Mouse (Mus musculus) mesoderm, embryonic 11.5 days (tissue): Measurements from ENCODE around the gene Elk3.

ENCODE experiments used
- DNase-seq: peaks from one replicate; pipeline ENCODE4 v3.0.0-alpha.2; 2012; ENCODE audit warnings: low read depth, low spot score

Elk3 gene

GRCm38 (mm10) chr10:93269744-93270143 lies 41.2 kb downstream of the Elk3 start:
- DNase-seq, result no peak

GRCm38 (mm10) chr10:93268339-93268738 lies 42.6 kb downstream of the Elk3 start:
- no peak for DNase-seq

- no peak for DNase-seq
These were observed 43.4 kb downstream of the Elk3 start for GRCm38 (mm10) chr10:93267509-93267908.

- DNase-seq, result no peak
These were observed 44.4 kb downstream of the Elk3 start for GRCm38 (mm10) chr10:93266521-93266920.

DNA sequence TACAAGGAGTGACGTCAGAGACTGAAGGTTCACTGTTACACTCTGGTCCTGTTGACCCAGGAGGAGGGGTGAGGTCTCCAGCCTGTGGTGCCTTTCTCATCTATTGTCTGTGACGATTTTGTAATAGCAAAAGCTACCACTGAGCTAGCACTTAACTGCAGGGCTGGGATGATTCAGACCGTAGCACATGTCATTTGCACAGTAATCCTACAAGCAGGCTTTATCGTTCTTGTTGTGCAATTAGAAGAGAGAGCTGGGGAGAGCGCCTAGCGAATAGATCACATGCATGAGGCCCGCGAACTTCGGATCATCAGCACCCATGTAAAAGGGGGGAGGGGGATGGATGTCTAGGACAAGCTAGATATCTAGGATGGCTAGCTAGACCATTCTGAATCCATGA lies 45.1 kb downstream of the Elk3 start:
- no peak for DNase-seq

DNA sequence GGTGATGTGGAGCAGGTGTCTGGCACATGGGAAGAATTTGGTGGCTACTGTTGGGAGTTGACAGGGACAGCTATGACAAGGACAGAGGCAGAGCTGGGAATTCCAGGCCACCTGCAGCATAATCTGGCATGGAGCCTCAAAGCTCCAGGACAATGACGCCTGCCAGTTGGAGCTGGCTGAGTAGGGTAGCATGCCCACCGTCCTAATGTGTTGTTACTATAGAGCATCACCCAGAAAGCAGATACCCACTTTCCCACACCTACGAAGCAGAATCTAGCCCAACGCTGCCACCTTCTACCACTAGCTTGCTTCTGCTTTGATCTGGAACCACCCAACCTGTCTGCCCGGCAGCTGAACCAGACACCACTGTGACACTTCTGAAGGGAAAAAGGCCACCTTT lies 46.9 kb downstream of the Elk3 start:
- no peak for DNase-seq

DNA sequence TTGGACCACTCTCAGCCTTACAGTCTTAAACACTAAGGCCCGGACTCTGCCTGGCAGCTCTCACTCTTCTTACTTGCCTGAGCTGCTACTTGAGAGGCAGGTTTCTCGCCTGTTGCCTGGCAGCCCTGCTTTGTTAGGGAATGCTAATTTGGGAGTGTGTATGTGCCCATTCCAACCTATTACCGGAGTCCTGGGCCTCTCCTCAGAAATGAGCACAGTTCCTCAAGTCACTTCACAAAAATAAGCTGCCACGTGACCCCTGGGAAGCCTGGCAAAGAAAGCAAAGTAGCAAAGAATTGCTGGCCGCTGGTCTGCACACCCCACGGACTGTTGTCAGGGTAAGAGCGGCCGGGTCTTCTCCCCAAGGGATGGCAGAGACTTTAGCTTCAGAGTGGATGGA lies 47.5 kb downstream of the Elk3 start:
- DNase-seq, result no peak

GRCm38 (mm10) chr10:93261981-93262499 lies 48.9 kb downstream of the Elk3 start:
- no peak for DNase-seq

DNA sequence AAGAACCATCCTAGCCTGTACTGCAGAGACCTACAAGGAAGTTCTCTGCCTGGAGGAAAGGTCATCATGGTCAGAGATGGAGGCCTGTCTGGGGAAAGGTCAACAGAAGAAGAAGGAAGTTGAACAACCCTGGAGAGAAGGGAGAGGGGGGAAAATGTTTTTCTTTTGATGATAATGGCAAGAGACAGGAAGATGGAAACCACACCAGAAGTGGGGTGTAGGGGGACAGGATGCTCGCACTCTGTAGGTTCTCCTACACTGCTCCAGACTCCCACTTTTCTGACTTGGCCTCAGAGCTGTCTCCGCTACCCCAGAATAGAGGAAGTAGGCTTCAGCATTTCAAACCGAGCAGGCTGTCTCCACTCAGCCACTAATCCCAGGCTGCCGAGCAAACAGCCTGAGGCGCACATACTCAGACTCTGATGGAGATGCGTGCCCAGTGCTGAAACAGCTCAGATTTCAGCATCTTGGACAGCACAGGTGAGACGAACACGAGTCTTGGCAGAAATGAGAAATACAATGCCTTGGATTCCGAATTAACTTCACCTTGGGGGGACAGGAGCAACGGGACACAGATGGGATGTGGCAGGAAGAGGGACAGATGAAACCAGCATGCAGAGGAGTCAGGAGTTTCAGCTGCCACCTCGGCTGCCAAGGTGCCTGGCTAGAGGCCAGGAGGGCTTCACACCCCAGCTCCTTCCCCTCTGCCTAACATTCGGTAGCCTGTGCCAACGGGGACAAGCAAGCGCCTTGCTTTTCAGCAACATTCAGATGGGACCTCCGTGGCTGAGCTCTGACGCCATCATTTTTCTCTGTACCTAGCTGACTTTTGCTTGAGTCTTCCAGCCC lies 49.6 kb downstream of the Elk3 start:
- DNase-seq, result no peak

DNA sequence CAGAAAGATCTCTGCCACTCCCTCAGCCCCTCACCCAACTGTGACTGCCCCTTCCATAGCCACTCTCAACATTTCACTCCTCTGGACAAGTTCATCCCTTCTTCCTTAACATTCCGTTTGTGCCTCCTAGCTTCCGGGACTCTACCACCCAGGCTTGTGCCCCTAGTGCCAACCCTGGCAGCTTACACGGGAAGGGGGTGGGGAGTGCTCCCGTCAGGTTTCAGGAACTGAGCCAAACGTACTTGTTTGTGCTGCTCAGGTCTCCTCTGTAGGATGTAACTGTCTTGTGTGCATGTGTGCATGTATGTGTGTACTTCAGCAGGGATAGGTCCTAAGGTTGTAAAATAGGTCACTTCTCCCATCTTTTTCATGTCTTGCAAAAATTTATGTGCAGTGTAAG lies 51.1 kb downstream of the Elk3 start:
- no peak for DNase-seq

- no peak for DNase-seq
These were observed 55.6 kb downstream of the Elk3 start for GRCm38 (mm10) chr10:93255294-93255693.

DNA sequence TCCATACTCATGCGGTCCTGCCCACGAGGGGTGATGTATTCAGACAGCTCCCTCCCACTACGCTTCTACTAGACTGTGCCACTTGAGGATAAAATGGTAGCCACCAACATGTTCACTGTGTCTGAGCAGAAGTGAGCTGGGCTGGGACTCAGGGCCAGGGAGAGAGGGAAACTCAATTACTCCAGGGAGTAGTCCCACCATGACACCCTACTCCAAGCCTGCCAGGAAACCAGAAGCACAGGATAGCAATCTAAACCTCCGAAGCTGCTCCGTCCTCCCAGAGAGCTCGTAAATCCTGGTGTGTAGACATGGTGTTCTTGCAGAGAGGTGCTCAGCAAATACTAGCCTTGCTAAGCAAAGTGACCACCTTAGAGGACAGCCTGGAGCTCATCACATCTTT lies 57.8 kb downstream of the Elk3 start:
- DNase-seq, result no peak

GRCm38 (mm10) chr10:93252661-93253060 lies 58.3 kb downstream of the Elk3 start:
- DNase-seq, result no peak

GRCm38 (mm10) chr10:93251426-93251825 lies 59.5 kb downstream of the Elk3 start:
- no peak for DNase-seq

DNA sequence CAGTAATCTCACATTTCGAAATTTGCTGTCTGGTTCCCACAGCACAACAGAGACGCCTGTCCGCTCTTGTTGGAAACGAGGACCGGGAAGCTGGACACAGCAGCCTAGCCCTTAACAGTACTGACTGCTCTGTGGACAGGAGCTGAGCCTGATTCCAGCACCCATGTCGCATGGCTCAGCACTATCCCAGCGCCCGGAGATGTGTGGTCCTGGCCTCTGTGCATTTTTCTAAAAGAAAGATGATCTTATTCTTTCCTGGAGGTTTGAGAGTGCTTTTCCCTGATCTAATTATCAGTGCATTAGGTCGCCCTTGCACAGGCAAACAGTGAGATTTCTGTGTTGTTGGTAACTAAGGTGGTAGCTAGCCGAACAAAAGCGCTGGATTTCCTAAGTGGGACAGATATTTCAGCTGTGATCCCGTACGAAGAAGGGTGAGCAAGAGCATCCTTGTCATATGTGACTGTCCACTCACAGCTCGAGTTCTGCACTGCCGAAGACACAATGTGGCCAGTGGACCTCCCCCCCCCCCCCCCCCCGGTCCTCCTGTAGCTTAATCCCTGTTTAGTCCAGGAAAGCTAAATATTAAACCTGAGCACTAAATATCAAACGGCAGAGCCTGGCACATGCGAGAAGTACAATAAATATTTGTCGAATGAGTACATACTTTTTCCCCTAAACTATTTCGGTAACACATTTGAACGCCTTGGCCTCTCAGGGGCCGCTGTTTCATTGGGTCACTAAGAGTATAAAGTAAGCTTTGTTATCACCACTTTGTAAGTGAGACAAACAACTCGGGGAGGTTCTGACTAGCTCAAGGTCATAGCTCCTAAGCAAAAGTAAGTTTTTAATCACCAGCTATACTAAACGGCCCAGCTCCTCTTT lies 60.3 kb downstream of the Elk3 start:
- DNase-seq, result no peak

GRCm38 (mm10) chr10:93249901-93250300 lies 61.0 kb downstream of the Elk3 start:
- no peak for DNase-seq

DNA sequence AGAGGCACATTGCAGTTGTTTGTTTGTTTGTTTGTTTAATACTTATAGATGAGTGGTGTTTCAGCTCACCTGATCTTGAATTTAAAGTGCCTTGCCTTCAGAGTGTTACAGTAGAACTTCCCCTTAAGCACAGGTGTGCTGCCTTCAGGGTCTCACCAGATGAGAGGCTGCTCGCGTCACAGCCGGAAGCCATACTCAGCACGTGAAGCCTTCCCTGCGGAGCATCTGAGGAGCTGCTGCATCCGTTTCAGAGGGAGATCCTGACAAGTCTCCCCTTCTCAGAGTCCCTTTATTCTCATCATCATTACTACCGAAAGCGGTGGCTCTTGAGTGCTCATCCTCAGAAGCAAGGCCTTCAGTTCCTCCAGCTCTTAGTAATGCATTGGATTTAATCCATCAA lies 62.5 kb downstream of the Elk3 start:
- no peak for DNase-seq

GRCm38 (mm10) chr10:93247902-93248301 lies 63.0 kb downstream of the Elk3 start:
- no peak for DNase-seq

DNA sequence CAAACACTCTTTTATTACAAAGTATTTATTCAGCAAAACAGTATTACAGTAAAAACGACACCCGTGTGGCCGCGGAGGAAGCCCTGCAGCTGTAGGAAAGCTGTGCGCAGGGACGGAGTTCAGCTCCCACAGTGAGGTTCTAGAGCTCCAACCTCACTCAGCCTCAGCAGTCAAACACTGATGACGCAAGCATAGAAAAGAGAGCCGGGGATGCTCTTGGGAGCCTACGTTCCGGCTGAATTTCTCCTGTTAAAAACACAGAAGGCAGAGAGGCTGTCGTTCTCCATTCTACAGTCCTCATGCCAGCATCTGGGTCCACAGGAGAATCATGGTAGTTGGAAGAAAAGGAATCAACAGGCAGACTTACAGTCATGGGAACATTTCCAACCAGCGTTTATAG lies 63.5 kb downstream of the Elk3 start:
- no peak for DNase-seq

DNA sequence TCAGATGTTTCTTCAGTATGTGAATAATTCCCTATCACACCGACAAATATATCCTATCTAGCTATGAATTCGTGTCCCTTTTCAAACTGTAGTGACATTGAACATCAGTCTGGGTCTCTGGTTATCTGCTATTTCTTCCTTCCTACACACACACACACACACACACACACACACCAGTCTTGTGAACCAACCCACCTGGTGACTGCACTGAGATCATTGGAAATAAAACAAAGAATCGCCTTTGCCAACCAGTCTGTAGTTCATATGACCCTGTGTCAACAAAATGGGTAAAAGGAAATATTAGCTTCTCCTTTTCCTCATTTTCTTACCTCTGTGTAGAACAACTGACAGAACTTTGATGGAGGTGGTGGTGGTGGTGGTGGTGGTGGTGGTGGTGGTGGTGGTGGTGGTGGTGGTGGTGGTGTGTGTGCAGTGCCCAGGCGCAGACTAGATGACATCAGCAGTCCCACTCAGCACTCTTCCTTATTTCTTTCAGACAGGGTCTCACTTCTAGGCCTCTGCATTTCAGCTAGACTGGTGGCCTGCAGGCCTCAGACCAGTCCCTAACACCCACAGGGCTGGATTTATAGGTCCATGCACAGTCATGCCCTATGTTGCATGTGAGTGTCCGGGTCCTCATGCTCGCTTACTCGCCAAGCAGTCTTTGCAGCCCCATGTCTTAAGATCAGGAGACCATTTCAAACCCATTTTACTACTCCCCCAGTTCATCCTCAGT lies 64.6 kb downstream of the Elk3 start:
- no peak for DNase-seq

- no peak for DNase-seq
These were observed 66.7 kb downstream of the Elk3 start for GRCm38 (mm10) chr10:93244209-93244705.

GRCm38 (mm10) chr10:93242861-93243260 lies 68.1 kb downstream of the Elk3 start:
- no peak for DNase-seq
